In the genomic region with DNA sequence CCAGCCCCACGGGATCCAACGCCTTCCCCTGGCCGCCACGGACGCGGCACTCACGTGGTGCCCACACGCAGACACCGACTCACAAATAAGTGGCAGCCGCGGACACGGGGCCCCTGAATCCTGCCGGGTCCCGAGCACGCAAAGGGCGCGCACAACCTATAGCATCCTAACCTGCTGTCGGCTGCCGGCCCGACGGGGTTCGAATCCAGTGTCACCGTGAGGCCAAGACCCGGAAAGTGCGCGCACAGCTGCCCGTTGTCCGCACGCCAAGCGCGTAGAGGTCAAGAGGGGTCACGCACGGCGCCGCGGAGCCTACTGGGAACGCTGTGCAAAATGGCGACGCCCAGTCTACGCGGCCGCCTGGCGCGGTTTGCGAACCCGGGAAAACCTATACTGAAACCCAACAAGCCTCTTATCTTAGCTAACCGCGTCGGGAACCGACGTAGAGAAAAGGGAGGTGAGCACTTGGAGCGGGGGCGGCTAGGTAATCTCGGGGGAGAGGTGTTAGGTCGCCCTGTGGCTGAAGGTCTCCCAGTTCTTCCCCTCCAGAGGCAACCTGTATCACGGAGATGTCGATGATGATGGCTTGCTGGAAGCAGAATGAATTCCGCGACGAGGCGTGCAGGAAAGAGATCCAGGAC, we compare ENCODE assay signal across 8 mouse cellular contexts. TPM values are rescaled to one million over a fixed set of nuclear protein-coding genes. Genes with fewer than 3 reads are reported as not detected.
DNase-seq lines count a peak whose midpoint lies in the region; ATAC-seq and TF ChIP-seq lines count a peak whose summit lies in the region.

A gene (plus strand): TSS at position 266 of the 641 bp plus-strand sequence.

- no peaks in the 10 kb centered on the region for H3K27me3 ChIP-seq in embryonic facial prominence, embryonic 12.5 days
- no peaks in the 10 kb centered on the region for H3K27me3 ChIP-seq in limb, embryonic 11.5 days (ENCODE audit: control insufficient read depth, insufficient read depth, low read length)
- no peaks in the 10 kb centered on the region for H3K27me3 ChIP-seq in midbrain, embryonic 13.5 days
- no peaks in the 10 kb centered on the region for H3K27me3 ChIP-seq in small intestine, adult 2 months (ENCODE audit: control insufficient read depth, insufficient read depth, low read length)

- WGBS in embryonic facial prominence, embryonic 12.5 days, result under 1% methylated on average over 61 of the region's 61 CpGs
- WGBS in limb, embryonic 11.5 days, result under 1% methylated on average over 61 of the region's 61 CpGs
- under 1% methylated on average over 61 of the region's 61 CpGs for WGBS in midbrain, embryonic 13.5 days
- WGBS in small intestine, adult 2 months, result under 1% methylated on average over 61 of the region's 61 CpGs

- H3K4me1 ChIP-seq in embryonic facial prominence, embryonic 12.5 days, result peaks cover 17% of the 10 kb centered on the region
- H3K4me1 ChIP-seq in limb, embryonic 11.5 days (ENCODE audit: control insufficient read depth, insufficient read depth, low read length), result 0 out of 2 replicates have a peak, but pooled peaks cover 7% of the 10 kb centered on the region
- peaks cover 55% of the 10 kb centered on the region for H3K4me1 ChIP-seq in midbrain, embryonic 13.5 days (replicated peaks)
- 0 out of 2 replicates have a peak, but pooled peaks cover 2% of the 10 kb centered on the region for H3K4me1 ChIP-seq in small intestine, adult 2 months (ENCODE audit: control insufficient read depth, insufficient read depth, insufficient read length, low read length)

- peaks cover 12% of the 10 kb centered on the region for H3K36me3 ChIP-seq in embryonic facial prominence, embryonic 12.5 days
- H3K36me3 ChIP-seq in limb, embryonic 11.5 days (ENCODE audit: control insufficient read depth, insufficient read depth, low read length), result peaks cover 8% of the 10 kb centered on the region; the same call in 1 of the 2 replicates
- peaks cover 21% of the 10 kb centered on the region for H3K36me3 ChIP-seq in midbrain, embryonic 13.5 days
- H3K36me3 ChIP-seq in small intestine, adult 2 months (ENCODE audit: control insufficient read depth, insufficient read depth, low read length), result no peaks in the 10 kb centered on the region; the same call in 1 of the 2 replicates

- H3K9ac ChIP-seq in embryonic facial prominence, embryonic 12.5 days, result peak within 1 kb of the TSS; percentile 73
- H3K9ac ChIP-seq in limb, embryonic 11.5 days (ENCODE audit: low read length), result peak within 1 kb of the TSS; percentile 82
- H3K9ac ChIP-seq in midbrain, embryonic 13.5 days (replicated peaks), result peak within 1 kb of the TSS; percentile 85

- ATAC-seq in embryonic facial prominence, embryonic 12.5 days (ENCODE audit: insufficient number of reproducible peaks, insufficient read depth, low FRiP score, low TSS enrichment), result 0 out of 2 replicates have a peak, but pooled peaks have one; percentile 36
- peak; percentile 66; the same call in 1 of the 2 replicates for ATAC-seq in limb, embryonic 11.5 days (ENCODE audit: insufficient number of reproducible peaks, low FRiP score, low TSS enrichment, low read depth)
- peak; percentile 69 for ATAC-seq in midbrain, embryonic 13.5 days

- DNase-seq in 3134 (ENCODE audit: extremely low read depth, insufficient read length, low spot score), result peak; percentile 89
- DNase-seq in adrenal gland, postnatal 25 days, result peak; percentile 92
- peak; percentile 99 for DNase-seq in heart, adult 11 months
- DNase-seq in kidney, adult 18-20 months, result peak; percentile 95
- DNase-seq in limb, embryonic 11.5 days (ENCODE audit: low spot score), result peak; percentile 95

- peak; percentile 51; the same call in 1 of the 2 replicates for TF ChIP-seq POLR2A in small intestine, adult 2 months (IDR thresholded peaks at IDR 0.05; ENCODE audit: low read depth, low read length)

- peak within 1 kb of the TSS; percentile 89 for H3K27ac ChIP-seq in embryonic facial prominence, embryonic 12.5 days
- H3K27ac ChIP-seq in limb, embryonic 11.5 days (replicated peaks; ENCODE audit: low read depth, low read length), result peak within 1 kb of the TSS; percentile 87
- H3K27ac ChIP-seq in midbrain, embryonic 13.5 days, result peak within 1 kb of the TSS; percentile 91
- H3K27ac ChIP-seq in small intestine, adult 2 months (ENCODE audit: insufficient read depth, low read depth, low read length), result peak within 1 kb of the TSS; percentile 76

- H3K9me3 ChIP-seq in embryonic facial prominence, embryonic 12.5 days, result no peaks in the 10 kb centered on the region
- no peaks in the 10 kb centered on the region for H3K9me3 ChIP-seq in limb, embryonic 11.5 days (ENCODE audit: control insufficient read depth, low read length)
- H3K9me3 ChIP-seq in midbrain, embryonic 13.5 days, result no peaks in the 10 kb centered on the region

- H3K4me2 ChIP-seq in embryonic facial prominence, embryonic 12.5 days (replicated peaks), result peak within 1 kb of the TSS; percentile 59
- H3K4me2 ChIP-seq in limb, embryonic 11.5 days (ENCODE audit: low read depth, severe bottlenecking), result peak within 1 kb of the TSS; percentile 64
- H3K4me2 ChIP-seq in midbrain, embryonic 13.5 days (replicated peaks), result peak within 1 kb of the TSS; percentile 57

- H3K4me3 ChIP-seq in embryonic facial prominence, embryonic 12.5 days, result peak within 1 kb of the TSS; percentile 60
- peak within 1 kb of the TSS; percentile 81 for H3K4me3 ChIP-seq in limb, embryonic 11.5 days (ENCODE audit: low read depth, low read length)
- H3K4me3 ChIP-seq in midbrain, embryonic 13.5 days (replicated peaks), result peak within 1 kb of the TSS; percentile 67
- H3K4me3 ChIP-seq in small intestine, adult 2 months (ENCODE audit: low read depth, low read length), result peak within 1 kb of the TSS; percentile 96

- TF ChIP-seq CTCF in small intestine, adult 2 months (IDR thresholded peaks at IDR 0.05; ENCODE audit: extremely low read depth, insufficient read length, insufficient replicate concordance, low read depth, low read length), result no peak

RNA-seq across cellular contexts. Expression of the gene that starts here (rescaled TPM):
- 70.4 and 90.7 TPM in 2 replicates for total RNA-seq in adrenal gland, postnatal 25 days (2021)
- polyA plus RNA-seq in embryonic facial prominence, embryonic 12.5 days (2016; fragmentation: Nextera tagmentation; extraction: Ambion mirVana), result 233 and 238 TPM in 2 replicates
- polyA plus RNA-seq in limb, embryonic 11.5 days (2014; fragmentation: Nextera tagmentation; extraction: Ambion mirVana), result 254 and 255 TPM in 2 replicates
- polyA plus RNA-seq in midbrain, embryonic 13.5 days (2015; fragmentation: Nextera tagmentation; extraction: Ambion mirVana), result 209 and 213 TPM in 2 replicates
- 9.3 and 13.9 TPM in 2 replicates for polyA plus RNA-seq in small intestine, adult 2 months (2012; rRNA removed)

Comparison
In these comparisons a context has a peak if more than half of its experiments do, and no peak if none do; other contexts are left out.
1. Peak in every context shown above with its lines: DNase-seq, ATAC-seq, H3K4me3 ChIP-seq and H3K27ac ChIP-seq.
2. RNA of the gene that starts here (polyA plus RNA-seq): 254 to 255 TPM in limb, embryonic 11.5 days, 233 to 238 TPM in embryonic facial prominence, embryonic 12.5 days and 209 to 213 TPM in midbrain, embryonic 13.5 days; 9.3 to 13.9 TPM in small intestine, adult 2 months; every median in the first group is over 10 times any median in the second.